Mouse (Mus musculus) megakaryocyte, embryonic 14.5 days (primary cell): Measurements from ENCODE around the gene Tex29.

Source experiments
- FLI1 ChIP-seq: IDR thresholded peaks from 2 replicates; pipeline ENCODE4 v1.6.1; 2012; ENCODE audit warnings: low read length, inconsistent platforms, mixed read lengths
- GATA1 ChIP-seq: IDR thresholded peaks from 3 replicates; pipeline ENCODE4 v1.6.1; 2012; ENCODE audit warnings: mixed read lengths, low read length, inconsistent platforms, borderline replicate concordance

DNA sequence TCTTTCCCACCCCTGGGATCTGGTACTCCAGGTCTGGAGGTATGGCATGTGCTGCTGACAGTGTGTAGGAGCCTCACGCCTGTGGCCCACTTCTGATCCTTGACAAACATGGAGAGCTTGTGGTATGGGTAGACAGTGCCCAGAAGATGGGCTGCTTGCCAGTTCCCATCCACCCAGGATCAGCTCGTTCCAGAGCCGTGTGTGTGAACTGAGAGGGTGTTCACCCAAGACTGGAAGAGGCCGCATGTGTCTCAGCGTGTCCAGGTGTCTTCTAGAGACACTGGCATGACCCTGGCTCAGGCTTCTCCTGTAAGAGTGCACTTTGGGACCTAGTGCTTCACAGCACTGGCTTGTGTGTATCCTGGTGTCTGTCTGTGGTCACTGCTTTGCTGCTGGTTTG lies 29.8 kb upstream of the Tex29 start:
- TF ChIP-seq GATA1 (no peak), FLI1 (no peak)
